Mouse (Mus musculus): ENCODE measurements around the gene Wfdc11. TPM values are rescaled to one million over a fixed set of nuclear protein-coding genes. Genes with fewer than 3 reads are reported as not detected.

Gene Wfdc11
- not detected for polyA plus RNA-seq (2017; shearing (Covaris generic))

GRCm38 (mm10) chr2:164673987-164674386 is at the start of gene Wfdc11:
Gene Wfdc11 (minus strand): TSS chr2:164674087.

DNA sequence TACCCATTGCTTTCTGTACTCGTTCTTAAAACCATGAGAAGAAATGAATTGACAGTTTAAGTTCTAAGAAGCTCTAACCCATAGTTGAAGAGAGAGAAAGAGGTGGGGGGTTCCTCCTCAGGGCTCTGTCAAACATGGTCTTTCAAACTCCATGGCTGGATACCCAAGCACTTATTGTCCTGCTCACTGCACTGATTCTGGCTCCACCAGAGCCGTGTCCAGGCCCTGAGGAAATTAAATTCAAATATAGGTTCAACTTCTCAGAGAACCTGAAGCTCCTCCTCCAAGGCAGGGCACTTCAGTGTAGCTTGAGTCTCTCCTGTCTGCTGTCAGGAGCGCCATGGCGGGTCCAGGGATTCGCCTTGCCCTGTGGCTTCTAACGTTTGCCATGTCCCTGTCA is 41.1 kb upstream of the Wfdc11 start, which contains the start of gene Spint5:
Gene Spint5, plus strand, starts transcription at position 301 of the 400 bp plus-strand sequence.

GRCm38 (mm10) chr2:164698201-164698600 is 24.3 kb upstream of the Wfdc11 start, which contains the start of gene Spint4:
Gene Spint4 (plus strand): TSS chr2:164698501.

DNA sequence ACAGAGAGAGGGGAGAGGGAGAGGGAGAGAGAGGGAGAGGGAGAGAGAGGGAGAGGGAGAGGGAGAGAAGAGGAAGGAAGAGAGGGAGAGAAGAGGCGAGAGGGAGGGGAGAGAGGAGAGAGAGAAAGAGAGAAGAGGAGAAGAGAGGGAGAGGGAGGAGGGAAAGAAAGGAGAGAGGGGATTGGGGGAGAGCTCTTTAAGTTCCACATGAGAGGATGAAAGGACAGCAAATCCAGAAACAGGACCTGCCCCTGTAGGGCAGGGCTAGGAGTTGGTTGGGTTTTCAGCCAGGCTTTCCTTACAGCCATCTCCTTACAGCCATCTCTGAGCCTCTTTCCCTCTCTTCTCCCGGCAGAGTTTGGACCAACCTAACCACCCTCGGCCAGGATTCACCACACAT is 10.9 kb upstream of the Wfdc11 start, which contains the start of gene Wfdc13:
Gene Wfdc13, plus strand, starts transcription at position 301 of the 400 bp plus-strand sequence.

DNA sequence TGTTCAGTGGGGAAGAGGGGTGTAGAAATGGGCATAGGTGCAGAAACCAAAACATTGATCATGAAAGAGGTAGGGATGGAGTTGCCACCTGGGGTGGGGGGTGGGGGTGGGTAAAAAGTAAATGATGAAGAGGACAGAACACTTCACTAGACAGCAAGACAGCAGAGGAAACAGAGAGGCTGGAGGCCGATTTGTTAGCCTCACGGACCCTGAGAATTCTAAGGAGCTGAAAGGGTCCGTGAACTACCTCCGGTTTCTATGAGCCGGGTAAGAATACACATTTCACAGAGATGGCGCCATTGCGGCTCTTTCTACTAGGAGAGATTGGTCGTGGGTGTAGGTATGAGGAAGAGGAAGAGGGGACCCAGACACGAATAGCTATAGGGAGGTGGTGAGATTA is 17.4 kb downstream of the Wfdc11 start, which contains the start of gene Wfdc9:
Gene Wfdc9, minus strand, starts transcription at position 101 of the 400 bp plus-strand sequence.

GRCm38 (mm10) chr2:164655858-164656257 is 18.0 kb downstream of the Wfdc11 start, which contains the start of gene Wfdc10:
Gene Wfdc10 (plus strand): TSS chr2:164656046.

GRCm38 (mm10) chr2:164638696-164639095 is 35.2 kb downstream of the Wfdc11 start, which contains the start of gene Wfdc16:
Gene Wfdc16 (minus strand): TSS chr2:164638796.

DNA sequence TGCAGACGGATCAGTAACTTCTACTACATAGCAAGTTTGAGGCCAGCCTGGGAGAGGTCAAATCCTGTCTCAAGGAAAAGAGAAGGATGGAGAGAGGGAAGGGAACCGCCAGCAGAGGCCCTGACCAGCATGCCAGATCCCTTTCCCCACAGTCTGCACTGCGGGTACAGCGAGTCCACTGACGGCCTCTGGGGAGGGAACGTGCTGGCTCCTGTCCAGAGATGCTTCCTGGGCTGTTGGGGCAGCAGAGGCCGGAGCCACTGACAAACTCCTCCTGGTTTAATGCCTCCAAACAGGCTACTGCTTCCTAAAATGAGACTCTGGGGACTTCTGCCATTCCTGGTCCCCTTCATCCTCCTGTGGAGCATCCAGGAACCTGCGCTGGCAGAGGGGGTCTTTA is 60.4 kb downstream of the Wfdc11 start, which contains the start of the genes Wfdc6b and Wfdc8:
Gene Wfdc6b, plus strand, starts transcription at position 52 of the 400 bp plus-strand sequence.
Gene Wfdc8, minus strand, starts transcription at position 156 of the 400 bp plus-strand sequence.

Other genes with a start within 250 kb of the Wfdc11 start
- gene Sdc4, start 230.2 kb downstream of the Wfdc11 start, polyA plus RNA-seq (2017; shearing (Covaris generic)), result 46.9 TPM
- 27.2 TPM for gene Sys1, start 217.1 kb downstream of the Wfdc11 start, polyA plus RNA-seq (2017; shearing (Covaris generic))
- 1.4 TPM for gene Gm20458, start 213.1 kb downstream of the Wfdc11 start, polyA plus RNA-seq (2017; shearing (Covaris generic))
- gene Trp53tg5, start 200.4 kb downstream of the Wfdc11 start, polyA plus RNA-seq (2017; shearing (Covaris generic)), result 0.33 TPM
- gene Dbndd2, start 188.0 kb downstream of the Wfdc11 start, polyA plus RNA-seq (2017; shearing (Covaris generic)), result 7.6 TPM
- gene Pigt, start 176.6 kb downstream of the Wfdc11 start, polyA plus RNA-seq (2017; shearing (Covaris generic)), result 26.3 TPM
- gene Wfdc2, start 111.7 kb downstream of the Wfdc11 start, polyA plus RNA-seq (2017; shearing (Covaris generic)), result 3.1 TPM
- not detected for gene Spint3, start 100.6 kb downstream of the Wfdc11 start, polyA plus RNA-seq (2017; shearing (Covaris generic))
- gene Wfdc6a, start 88.6 kb downstream of the Wfdc11 start, polyA plus RNA-seq (2017; shearing (Covaris generic)), result not detected
- gene Eppin, start 80.5 kb downstream of the Wfdc11 start, polyA plus RNA-seq (2017; shearing (Covaris generic)), result not detected
- gene Wfdc6b, start 60.6 kb downstream of the Wfdc11 start, polyA plus RNA-seq (2017; shearing (Covaris generic)), result not detected
- gene Wfdc8, start 60.5 kb downstream of the Wfdc11 start, polyA plus RNA-seq (2017; shearing (Covaris generic)), result not detected
- not detected for gene Wfdc16, start 35.3 kb downstream of the Wfdc11 start, polyA plus RNA-seq (2017; shearing (Covaris generic))
- gene Wfdc10, start 18.0 kb downstream of the Wfdc11 start, polyA plus RNA-seq (2017; shearing (Covaris generic)), result not detected
- not detected for gene Wfdc9, start 17.5 kb downstream of the Wfdc11 start, polyA plus RNA-seq (2017; shearing (Covaris generic))
- not detected for gene Wfdc13, start 11.0 kb upstream of the Wfdc11 start, polyA plus RNA-seq (2017; shearing (Covaris generic))
- not detected for gene Spint4, start 24.4 kb upstream of the Wfdc11 start, polyA plus RNA-seq (2017; shearing (Covaris generic))
- not detected for gene Spint5, start 41.2 kb upstream of the Wfdc11 start, polyA plus RNA-seq (2017; shearing (Covaris generic))
- not detected for gene Wfdc3, start 71.8 kb upstream of the Wfdc11 start, polyA plus RNA-seq (2017; shearing (Covaris generic))
- gene Dnttip1, start 71.9 kb upstream of the Wfdc11 start, polyA plus RNA-seq (2017; shearing (Covaris generic)), result 18.1 TPM
- gene Ube2c, start 95.8 kb upstream of the Wfdc11 start, polyA plus RNA-seq (2017; shearing (Covaris generic)), result 11.8 TPM
- gene Tnnc2, start 105.9 kb upstream of the Wfdc11 start, polyA plus RNA-seq (2017; shearing (Covaris generic)), result not detected
- 7.6 TPM for gene Snx21, start 111.7 kb upstream of the Wfdc11 start, polyA plus RNA-seq (2017; shearing (Covaris generic))
- 39.6 TPM for gene Acot8, start 130.8 kb upstream of the Wfdc11 start, polyA plus RNA-seq (2017; shearing (Covaris generic))
- gene Zswim3, start 131.0 kb upstream of the Wfdc11 start, polyA plus RNA-seq (2017; shearing (Covaris generic)), result 10.0 TPM
- 32.2 TPM for gene Zswim1, start 148.6 kb upstream of the Wfdc11 start, polyA plus RNA-seq (2017; shearing (Covaris generic))
- not detected for gene Spata25, start 154.4 kb upstream of the Wfdc11 start, polyA plus RNA-seq (2017; shearing (Covaris generic))
- 241 TPM for gene Ctsa, start 158.8 kb upstream of the Wfdc11 start, polyA plus RNA-seq (2017; shearing (Covaris generic))
- 2.6 TPM for gene Neurl2, start 159.4 kb upstream of the Wfdc11 start, polyA plus RNA-seq (2017; shearing (Covaris generic))
- gene Pltp, start 183.6 kb upstream of the Wfdc11 start, polyA plus RNA-seq (2017; shearing (Covaris generic)), result 1.0 TPM
- 142 TPM for gene Pcif1, start 205.2 kb upstream of the Wfdc11 start, polyA plus RNA-seq (2017; shearing (Covaris generic))
- gene Zfp335, start 237.7 kb upstream of the Wfdc11 start, polyA plus RNA-seq (2017; shearing (Covaris generic)), result 53.5 TPM